ENCODE assay signal across 8 mouse cellular contexts in the genomic region with DNA sequence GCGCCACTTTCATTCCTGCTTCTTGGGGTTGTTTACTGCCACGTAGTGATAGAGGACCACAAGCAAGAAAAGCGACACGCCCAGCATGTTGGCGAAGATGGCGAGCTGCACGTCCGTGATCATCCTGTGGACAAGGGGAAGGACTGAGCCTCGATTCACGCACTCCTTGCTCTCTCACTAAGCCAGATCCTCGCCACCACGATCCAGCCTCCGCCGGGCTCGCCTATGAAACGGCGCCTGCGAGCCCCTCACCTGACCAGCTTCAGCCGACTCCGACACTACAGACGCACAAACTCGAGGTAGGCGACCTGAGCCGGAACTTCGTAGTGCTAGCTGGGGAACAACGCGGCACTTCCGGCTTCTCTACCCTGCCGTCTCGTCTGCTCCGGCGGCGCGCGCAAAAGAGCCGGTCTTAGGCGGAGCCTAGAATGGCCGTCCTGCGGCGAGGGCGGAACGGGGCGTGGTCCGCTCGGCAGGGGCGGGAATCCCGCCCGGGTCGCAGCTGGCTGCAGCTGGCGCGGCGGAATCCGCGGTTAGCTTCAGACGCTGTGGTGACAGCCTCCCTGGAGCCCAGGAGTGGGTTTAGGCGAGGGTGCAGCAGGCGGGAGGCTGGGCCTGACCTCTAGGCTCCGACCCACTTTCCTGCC. TPM values are rescaled to one million over a fixed set of nuclear protein-coding genes. Genes with fewer than 3 reads are reported as not detected.
A peak's percentile ranks its signal among the peaks of the same experiment; 100 is the strongest.
DNase-seq lines count a peak whose midpoint lies in the region; ATAC-seq lines count a peak whose summit lies in the region.

TSS of gene Ost4 (minus strand) at position 376 of the 647 bp plus-strand sequence.

- H3K27me3 ChIP-seq in megakaryocyte, embryonic 14.5 days (replicated peaks), result no peaks in the 10 kb centered on the region

- peak; percentile 93 for ATAC-seq in common myeloid progenitor, adult 5-6 weeks (replicated peaks; ENCODE audit: low read depth, poor library complexity, severe bottlenecking)

- peaks cover 38% of the 10 kb centered on the region for H3K36me3 ChIP-seq in megakaryocyte, embryonic 14.5 days (replicated peaks; ENCODE audit: low read length)

- peak within 1 kb of the TSS; percentile 99 for H3K4me3 ChIP-seq in megakaryocyte, embryonic 14.5 days (replicated peaks)

- peaks cover 91% of the 10 kb centered on the region for H3K4me1 ChIP-seq in megakaryocyte, embryonic 14.5 days

- no peaks in the 10 kb centered on the region for H3K9me3 ChIP-seq in megakaryocyte, embryonic 14.5 days

- DNase-seq in ZHBTc4 (ENCODE audit: low read depth, low spot score), result peak; percentile 99
- peak; percentile 93 to 94 for DNase-seq in gastrocnemius, adult 8-10 months (ENCODE audit: low spot score in 2 of 2)
- DNase-seq in hindlimb bud, embryonic 11.5 days (ENCODE audit: extremely low spot score, low read depth, low spot score), result peak; percentile 79
- peak; percentile 86 to 94 for DNase-seq in left cerebral cortex, adult 8-10 months (ENCODE audit: low spot score in 2 of 2)
- DNase-seq in right cerebral cortex, postnatal 10 days (ENCODE audit: low spot score in 2 of 2), result peak; percentile 97 to 98
- peak; percentile 97 for DNase-seq in urinary bladder, postnatal 25 days (ENCODE audit: low spot score)

RNA-seq across cellular contexts. Expression of gene Ost4, which starts in this region (rescaled TPM):
- total RNA-seq in common myeloid progenitor, adult 5-6 weeks (2017), result 227 and 230 TPM in 2 replicates
- total RNA-seq in gastrocnemius, adult 8-10 months (2022), result 100 to 1,000 TPM in 2 of 4 experiments, 10 to 100 TPM in 2; 96.6 to 117 (median 105) TPM
- 100 to 1,000 TPM in 1 of 4 experiments, 10 to 100 TPM in 3; 86.3 to 105 (median 90.6) TPM for total RNA-seq in left cerebral cortex, adult 8-10 months (2022)
- 57.7 and 180 TPM in 2 replicates for polyA plus RNA-seq in megakaryocyte, embryonic 14.5 days (2012; ENCODE audit: insufficient read depth, low replicate concordance)

Comparison
In these comparisons a context has a peak if more than half of its experiments do, and no peak if none do; other contexts are left out.
1. Peak in every context shown above with its lines: DNase-seq, ATAC-seq and H3K4me3 ChIP-seq.